Mouse (Mus musculus): ENCODE results near the gene Gpi1. TPM values are rescaled to one million over a fixed set of nuclear protein-coding genes. Genes with fewer than 3 reads are reported as not detected.
A peak's percentile ranks its signal among the peaks of the same experiment; 100 is the strongest.
"Not testable (repeated sequence)": the region's sequence is repeated elsewhere in the genome, so short reads cannot be mapped to it uniquely, and the experiment has no call there.

Gpi1 gene
- polyA plus RNA-seq, 1 experiment from 2014 or later = 199 TPM

GRCm38 (mm10) chr7:34183356-34183755 lies 46.8 kb downstream of the Gpi1 start:
- Histone ChIP-seq H3K9me3 (replicated peaks; ENCODE audit: control insufficient read depth, low read length) (no peaks in the 10 kb centered on the region), H3K27me3 (replicated peaks; ENCODE audit: control insufficient read depth, insufficient read depth, low read length) (no peaks in the 10 kb centered on the region), H3K4me3 (ENCODE audit: low read depth, low read length) (no peak overlapping the region), H3K9ac (ENCODE audit: low read length) (no peak overlapping the region), H3K4me1 (ENCODE audit: control insufficient read depth, insufficient read depth, low read length) (no peaks in the 10 kb centered on the region), H3K36me3 (ENCODE audit: control insufficient read depth, insufficient read depth, low read length) (peaks cover 40% of the 10 kb centered on the region), H3K4me2 (ENCODE audit: low read length) (no peak overlapping the region), H3K27ac (ENCODE audit: low read depth, low read length) (no peak overlapping the region)
- ATAC-seq (no peak), DNase-seq (ENCODE audit: low spot score) (no peak)
- 92% methylated on average over 13 of the region's 13 CpGs for WGBS

- H3K4me1 ChIP-seq (ENCODE audit: control insufficient read depth, insufficient read depth, low read length); DNase-seq (ENCODE audit: low spot score); H3K36me3 ChIP-seq (ENCODE audit: control insufficient read depth, insufficient read depth, low read length); H3K9ac ChIP-seq (ENCODE audit: low read length); H3K4me2 ChIP-seq (ENCODE audit: low read length); H3K27ac ChIP-seq (ENCODE audit: low read depth, low read length); H3K27me3 ChIP-seq (replicated peaks; ENCODE audit: control insufficient read depth, insufficient read depth, low read length); H3K4me3 ChIP-seq (ENCODE audit: low read depth, low read length); ATAC-seq; H3K9me3 ChIP-seq (replicated peaks; ENCODE audit: control insufficient read depth, low read length): not testable (repeated sequence)
- 92% methylated on average over 6 of the region's 6 CpGs for WGBS
Measured at GRCm38 (mm10) chr7:34176241-34176640, 53.9 kb downstream of the Gpi1 start.

- Histone ChIP-seq H3K4me1 (ENCODE audit: control insufficient read depth, insufficient read depth, low read length) (no peaks in the 10 kb centered on the region), H3K4me3 (ENCODE audit: low read depth, low read length) (no peak overlapping the region), H3K27ac (ENCODE audit: low read depth, low read length) (no peak overlapping the region), H3K4me2 (ENCODE audit: low read length) (no peak overlapping the region), H3K27me3 (replicated peaks; ENCODE audit: control insufficient read depth, insufficient read depth, low read length) (no peaks in the 10 kb centered on the region), H3K9ac (ENCODE audit: low read length) (no peak overlapping the region), H3K9me3 (replicated peaks; ENCODE audit: control insufficient read depth, low read length) (no peaks in the 10 kb centered on the region), H3K36me3 (ENCODE audit: control insufficient read depth, insufficient read depth, low read length) (no peaks in the 10 kb centered on the region)
- WGBS = 81% methylated on average over 1 of the region's 1 CpGs
- DNase-seq (ENCODE audit: low spot score) (no peak), ATAC-seq (no peak)
Measured at GRCm38 (mm10) chr7:34172251-34172650, 57.9 kb downstream of the Gpi1 start.

- Histone ChIP-seq H3K27ac (ENCODE audit: low read depth, low read length) (peak within 1 kb of the TSS; percentile 75; the same call in 1 of the 2 replicates), H3K9me3 (replicated peaks; ENCODE audit: control insufficient read depth, low read length) (no peaks in the 10 kb centered on the region), H3K9ac (ENCODE audit: low read length) (peak within 1 kb of the TSS; percentile 95), H3K27me3 (replicated peaks; ENCODE audit: control insufficient read depth, insufficient read depth, low read length) (no peaks in the 10 kb centered on the region), H3K4me1 (ENCODE audit: control insufficient read depth, insufficient read depth, low read length) (no peaks in the 10 kb centered on the region), H3K36me3 (ENCODE audit: control insufficient read depth, insufficient read depth, low read length) (peaks cover 9% of the 10 kb centered on the region), H3K4me3 (ENCODE audit: low read depth, low read length) (peak within 1 kb of the TSS; percentile 95), H3K4me2 (ENCODE audit: low read length) (peak within 1 kb of the TSS; percentile 80)
- WGBS = 81% methylated on average over 3 of the region's 3 CpGs
- ATAC-seq = no peak
- DNase-seq (ENCODE audit: low spot score) = no peak
Measured at GRCm38 (mm10) chr7:34169454-34169853, 60.7 kb downstream of the Gpi1 start, which contains the start of gene Uba2. Gene Uba2, minus strand, starts transcription at chr7:34169599.

- DNase-seq (ENCODE audit: low spot score) = peak; percentile 93
- peak overlapping the region; percentile 80 for H3K4me2 ChIP-seq (ENCODE audit: low read length)
- peak overlapping the region; percentile 75 for H3K27ac ChIP-seq (ENCODE audit: low read depth, low read length)
- ATAC-seq = peak; percentile 97
- H3K9ac ChIP-seq (ENCODE audit: low read length) = peak overlapping the region; percentile 95
- H3K4me1 ChIP-seq (ENCODE audit: control insufficient read depth, insufficient read depth, low read length) = no peaks in the 10 kb centered on the region
- H3K9me3 ChIP-seq (replicated peaks; ENCODE audit: control insufficient read depth, low read length) = no peaks in the 10 kb centered on the region
- peak overlapping the region; percentile 95 for H3K4me3 ChIP-seq (ENCODE audit: low read depth, low read length)
- H3K27me3 ChIP-seq (replicated peaks; ENCODE audit: control insufficient read depth, insufficient read depth, low read length) = no peaks in the 10 kb centered on the region
- peaks cover 16% of the 10 kb centered on the region for H3K36me3 ChIP-seq (ENCODE audit: control insufficient read depth, insufficient read depth, low read length)
- WGBS = 9% methylated on average over 30 of the region's 30 CpGs
Measured at GRCm38 (mm10) chr7:34168470-34169251, 61.5 kb downstream of the Gpi1 start.

GRCm38 (mm10) chr7:34167766-34168469 lies 62.2 kb downstream of the Gpi1 start:
- H3K27me3 ChIP-seq (replicated peaks; ENCODE audit: control insufficient read depth, insufficient read depth, low read length) = no peaks in the 10 kb centered on the region

GRCm38 (mm10) chr7:34166850-34167249 lies 63.3 kb downstream of the Gpi1 start:
- no peaks in the 10 kb centered on the region for H3K4me1 ChIP-seq (ENCODE audit: control insufficient read depth, insufficient read depth, low read length)
- H3K4me2 ChIP-seq (ENCODE audit: low read length) = 0 out of 2 replicates have a peak overlapping the region, but pooled peaks have one; percentile 26
- WGBS = 51% methylated on average over 4 of the region's 4 CpGs
- H3K4me3 ChIP-seq (ENCODE audit: low read depth, low read length) = no peak overlapping the region
- no peak overlapping the region for H3K27ac ChIP-seq (ENCODE audit: low read depth, low read length)
- ATAC-seq = no peak
- no peaks in the 10 kb centered on the region for H3K9me3 ChIP-seq (replicated peaks; ENCODE audit: control insufficient read depth, low read length)
- H3K9ac ChIP-seq (ENCODE audit: low read length) = 0 out of 2 replicates have a peak overlapping the region, but pooled peaks have one; percentile 21
- peak; percentile 4 for DNase-seq (ENCODE audit: low spot score)
- H3K36me3 ChIP-seq (ENCODE audit: control insufficient read depth, insufficient read depth, low read length) = peaks cover 34% of the 10 kb centered on the region
- H3K27me3 ChIP-seq (replicated peaks; ENCODE audit: control insufficient read depth, insufficient read depth, low read length) = no peaks in the 10 kb centered on the region

More at GRCm38 (mm10) chr7:34167766-34168469, 62.2 kb downstream of the Gpi1 start:
- under 1% methylated on average over 51 of the region's 54 CpGs for WGBS
- Histone ChIP-seq H3K4me1 (ENCODE audit: control insufficient read depth, insufficient read depth, low read length) (no peaks in the 10 kb centered on the region), H3K9me3 (replicated peaks; ENCODE audit: control insufficient read depth, low read length) (no peaks in the 10 kb centered on the region), H3K4me3 (ENCODE audit: low read depth, low read length) (peak overlapping the region; percentile 95), H3K4me2 (ENCODE audit: low read length) (peak overlapping the region; percentile 80), H3K9ac (ENCODE audit: low read length) (peak overlapping the region; percentile 95), H3K36me3 (ENCODE audit: control insufficient read depth, insufficient read depth, low read length) (peaks cover 23% of the 10 kb centered on the region), H3K27ac (ENCODE audit: low read depth, low read length) (peak overlapping the region; percentile 75)
- ATAC-seq (peak; percentile 87), DNase-seq (ENCODE audit: low spot score) (peak; percentile 9)

- Histone ChIP-seq H3K36me3 (ENCODE audit: control insufficient read depth, insufficient read depth, low read length) (peaks cover 42% of the 10 kb centered on the region), H3K4me3 (ENCODE audit: low read depth, low read length) (no peak overlapping the region), H3K4me1 (ENCODE audit: control insufficient read depth, insufficient read depth, low read length) (no peaks in the 10 kb centered on the region), H3K4me2 (ENCODE audit: low read length) (no peak overlapping the region), H3K27me3 (replicated peaks; ENCODE audit: control insufficient read depth, insufficient read depth, low read length) (no peaks in the 10 kb centered on the region), H3K9ac (ENCODE audit: low read length) (no peak overlapping the region), H3K27ac (ENCODE audit: low read depth, low read length) (no peak overlapping the region), H3K9me3 (replicated peaks; ENCODE audit: control insufficient read depth, low read length) (no peaks in the 10 kb centered on the region)
- ATAC-seq (no peak), DNase-seq (ENCODE audit: low spot score) (no peak)
- WGBS = 74% methylated on average over 3 of the region's 3 CpGs
Measured at GRCm38 (mm10) chr7:34165999-34166398, 64.1 kb downstream of the Gpi1 start.

GRCm38 (mm10) chr7:34164671-34165070 lies 65.5 kb downstream of the Gpi1 start:
- Histone ChIP-seq H3K4me2 (ENCODE audit: low read length) (no peak overlapping the region), H3K36me3 (ENCODE audit: control insufficient read depth, insufficient read depth, low read length) (peaks cover 54% of the 10 kb centered on the region), H3K4me3 (ENCODE audit: low read depth, low read length) (no peak overlapping the region), H3K9ac (ENCODE audit: low read length) (no peak overlapping the region), H3K27ac (ENCODE audit: low read depth, low read length) (no peak overlapping the region), H3K27me3 (replicated peaks; ENCODE audit: control insufficient read depth, insufficient read depth, low read length) (no peaks in the 10 kb centered on the region), H3K4me1 (ENCODE audit: control insufficient read depth, insufficient read depth, low read length) (no peaks in the 10 kb centered on the region), H3K9me3 (replicated peaks; ENCODE audit: control insufficient read depth, low read length) (no peaks in the 10 kb centered on the region)
- DNase-seq (ENCODE audit: low spot score) = no peak
- 93% methylated on average over 7 of the region's 7 CpGs for WGBS
- ATAC-seq = no peak

All from forebrain, embryonic 14.5 days (tissue).